Comparison of ENCODE assay signal across 12 mouse cellular contexts in the genomic region with DNA sequence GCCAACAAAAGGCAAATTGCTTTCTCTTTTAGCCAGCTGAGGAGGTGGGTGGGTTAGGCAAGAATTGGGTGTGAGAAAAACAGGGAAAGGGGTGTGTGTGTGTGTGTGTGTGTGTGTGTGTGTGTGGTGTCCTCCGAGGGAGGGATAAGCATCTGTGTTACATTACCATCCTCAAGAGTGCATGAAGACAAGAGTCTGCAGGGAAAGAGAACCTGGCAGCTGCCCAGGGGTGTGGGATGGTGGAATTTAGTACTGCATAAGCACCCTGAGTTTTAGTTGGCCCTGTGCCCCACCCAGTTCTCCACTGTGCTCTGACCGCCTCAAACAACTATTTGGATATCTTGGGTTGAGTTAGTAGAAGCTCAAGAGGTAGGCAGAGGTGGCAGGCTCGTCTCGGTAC. TPM values are rescaled to one million over a fixed set of nuclear protein-coding genes. Genes with fewer than 3 reads are reported as not detected.
DNase-seq lines count a peak whose midpoint lies in the region; ATAC-seq and TF ChIP-seq lines count a peak whose summit lies in the region.
"Had no signal": no experiment of that assay in that cellular context is flagged by ENCODE, and none has a peak within 500 bp of the region (broad histone marks: within the 10 kb centered on the region; RNA-seq: fewer than 3 reads in every experiment).

No protein-coding gene starts in this region.

- ATAC-seq in kidney, embryonic 14.5 days (ENCODE audit: low FRiP score, low TSS enrichment) = no peak
- no peak for ATAC-seq in stomach, embryonic 16.5 days (ENCODE audit: insufficient read depth, low FRiP score)
- ATAC-seq in liver, postnatal 0 days = no peak
- ATAC-seq in forebrain, embryonic 14.5 days = no peak

- no peak for TF ChIP-seq EP300 in liver, postnatal 0 days (IDR thresholded peaks at IDR 0.05; ENCODE audit: low read depth)

- DNase-seq in kidney, postnatal 4 days = peak; percentile 15 to 22
- peak; percentile 84 for DNase-seq in gonadal fat pad, adult 2 months (ENCODE audit: low read depth)
- peak; percentile 64 for DNase-seq in lung, adult 2 months
- DNase-seq in ovary, adult 18-20 months (ENCODE audit: low spot score) = no peak
- DNase-seq in liver, postnatal 0 days = no peak
- no peak for DNase-seq in forebrain, embryonic 14.5 days (ENCODE audit: low spot score)
- DNase-seq: lung, embryonic 14.5 days had no signal

- H3K4me3 ChIP-seq in kidney, embryonic 14.5 days (ENCODE audit: low read length) = no peak overlapping the region
- peak overlapping the region; percentile 43 for H3K4me3 ChIP-seq in lung, adult 2 months (replicated peaks; ENCODE audit: extremely low read depth, low read depth, low read length)
- H3K4me3 ChIP-seq in stomach, embryonic 16.5 days (replicated peaks; ENCODE audit: low read length) = no peak overlapping the region
- H3K4me3 ChIP-seq in liver, postnatal 0 days (ENCODE audit: low read depth, low read length) = no peak overlapping the region
- H3K4me3 ChIP-seq in forebrain, embryonic 14.5 days (ENCODE audit: low read depth, low read length) = no peak overlapping the region
- H3K4me3 ChIP-seq: neural tube, embryonic 12.5 days had no signal

- H3K27ac ChIP-seq in kidney, embryonic 14.5 days (ENCODE audit: low read depth, low read length) = no peak overlapping the region
- H3K27ac ChIP-seq in stomach, embryonic 16.5 days (ENCODE audit: low read length) = peak overlapping the region; percentile 14
- no peak overlapping the region for H3K27ac ChIP-seq in liver, postnatal 0 days (ENCODE audit: low read depth)
- no peak overlapping the region for H3K27ac ChIP-seq in forebrain, embryonic 14.5 days (ENCODE audit: low read depth, low read length)
- H3K27ac ChIP-seq: kidney, postnatal 0 days; neural tube, embryonic 12.5 days had no signal

- WGBS in kidney, embryonic 14.5 days = 69% methylated on average over 4 of the region's 4 CpGs
- 61% methylated on average over 4 of the region's 4 CpGs for WGBS in lung, adult 2 months
- WGBS in stomach, embryonic 16.5 days = 73% methylated on average over 4 of the region's 4 CpGs
- WGBS in liver, postnatal 0 days (ENCODE audit: insufficient replicate concordance) = 70% methylated on average over 4 of the region's 4 CpGs
- 91% methylated on average over 4 of the region's 4 CpGs for WGBS in forebrain, embryonic 14.5 days

- H3K27me3 ChIP-seq in kidney, embryonic 14.5 days (ENCODE audit: control insufficient read depth, insufficient read depth, low read length) = peaks cover 11% of the 10 kb centered on the region; the same call in 1 of the 2 replicates
- no peaks in the 10 kb centered on the region; the same call in 1 of the 2 replicates for H3K27me3 ChIP-seq in stomach, embryonic 16.5 days (ENCODE audit: control insufficient read depth, insufficient read depth, low read length)
- peaks cover 20% of the 10 kb centered on the region for H3K27me3 ChIP-seq in liver, postnatal 0 days (ENCODE audit: insufficient read depth, low read length)
- H3K27me3 ChIP-seq in forebrain, embryonic 14.5 days (replicated peaks; ENCODE audit: control insufficient read depth, insufficient read depth, low read length) = no peaks in the 10 kb centered on the region
- H3K27me3 ChIP-seq: neural tube, embryonic 12.5 days had no signal

- peaks cover 10% of the 10 kb centered on the region; the same call in 1 of the 2 replicates for H3K9me3 ChIP-seq in kidney, embryonic 14.5 days (ENCODE audit: control insufficient read depth, low read length)
- peaks cover 4% of the 10 kb centered on the region; the same call in 1 of the 2 replicates for H3K9me3 ChIP-seq in stomach, embryonic 16.5 days (replicated peaks; ENCODE audit: control insufficient read depth, low read length)
- peaks cover 10% of the 10 kb centered on the region; the same call in 1 of the 2 replicates for H3K9me3 ChIP-seq in liver, postnatal 0 days (ENCODE audit: low read length)
- H3K9me3 ChIP-seq in forebrain, embryonic 14.5 days (replicated peaks; ENCODE audit: control insufficient read depth, low read length) = peaks cover 3% of the 10 kb centered on the region; the same call in 1 of the 2 replicates

- H3K9ac ChIP-seq in kidney, embryonic 14.5 days (ENCODE audit: low read depth, low read length) = no peak overlapping the region
- no peak overlapping the region for H3K9ac ChIP-seq in stomach, embryonic 16.5 days (ENCODE audit: low read length)
- H3K9ac ChIP-seq in liver, postnatal 0 days (replicated peaks) = no peak overlapping the region
- no peak overlapping the region for H3K9ac ChIP-seq in forebrain, embryonic 14.5 days (ENCODE audit: low read length)
- H3K9ac ChIP-seq: lung, embryonic 14.5 days; neural tube, embryonic 12.5 days had no signal

- no peak for TF ChIP-seq CTCF in lung, adult 2 months (IDR thresholded peaks at IDR 0.05; ENCODE audit: insufficient read depth, low read length)
- TF ChIP-seq CTCF in liver, postnatal 0 days (IDR thresholded peaks at IDR 0.05; ENCODE audit: low read depth) = no peak

- TF ChIP-seq POLR2A in lung, adult 2 months (IDR thresholded peaks at IDR 0.05; ENCODE audit: borderline replicate concordance, extremely low read depth, low read depth, low read length) = peak; percentile 33; the same call in 1 of the 2 replicates

- no peaks in the 10 kb centered on the region for H3K4me1 ChIP-seq in kidney, embryonic 14.5 days (ENCODE audit: control insufficient read depth, insufficient read depth, low read length)
- no peaks in the 10 kb centered on the region for H3K4me1 ChIP-seq in lung, adult 2 months (ENCODE audit: control insufficient read depth, insufficient read depth, low read length)
- H3K4me1 ChIP-seq in stomach, embryonic 16.5 days (ENCODE audit: control insufficient read depth, insufficient read depth, low read length) = peaks cover 3% of the 10 kb centered on the region; the same call in 1 of the 2 replicates
- H3K4me1 ChIP-seq in liver, postnatal 0 days (ENCODE audit: insufficient read depth) = no peaks in the 10 kb centered on the region
- peaks cover 12% of the 10 kb centered on the region for H3K4me1 ChIP-seq in forebrain, embryonic 14.5 days (ENCODE audit: control insufficient read depth, insufficient read depth, low read length)

- no peak overlapping the region for H3K4me2 ChIP-seq in kidney, embryonic 14.5 days (replicated peaks; ENCODE audit: low read depth, low read length)
- H3K4me2 ChIP-seq in stomach, embryonic 16.5 days (ENCODE audit: low read depth, low read length) = no peak overlapping the region
- H3K4me2 ChIP-seq in liver, postnatal 0 days (ENCODE audit: low read depth, low read length) = no peak overlapping the region
- no peak overlapping the region for H3K4me2 ChIP-seq in forebrain, embryonic 14.5 days (ENCODE audit: low read length)
- H3K4me2 ChIP-seq: lung, embryonic 14.5 days; neural tube, embryonic 12.5 days had no signal

- no peaks in the 10 kb centered on the region for H3K36me3 ChIP-seq in kidney, embryonic 14.5 days (ENCODE audit: control insufficient read depth, insufficient read depth, low read length)
- no peaks in the 10 kb centered on the region for H3K36me3 ChIP-seq in stomach, embryonic 16.5 days (ENCODE audit: control insufficient read depth, insufficient read depth, low read length)
- H3K36me3 ChIP-seq in liver, postnatal 0 days (replicated peaks; ENCODE audit: insufficient read depth, low read length) = no peaks in the 10 kb centered on the region
- no peaks in the 10 kb centered on the region for H3K36me3 ChIP-seq in forebrain, embryonic 14.5 days (ENCODE audit: control insufficient read depth, insufficient read depth, low read length)
- H3K36me3 ChIP-seq: neural tube, embryonic 12.5 days had no signal

RNA-seq across cellular contexts. Expression of gene Clip4, which starts 12.7 kb away (rescaled TPM):
- 6.7 and 7.4 TPM in 2 replicates for polyA plus RNA-seq in kidney, embryonic 14.5 days (2014; fragmentation: Nextera tagmentation; extraction: Ambion mirVana)
- 2.4 and 4.5 TPM in 2 replicates for polyA plus RNA-seq in gonadal fat pad, adult 2 months (2012; rRNA removed)
- 14.7 and 25.9 TPM in 2 replicates for polyA plus RNA-seq in lung, adult 2 months (2012; rRNA removed)
- polyA plus RNA-seq in stomach, embryonic 16.5 days (2015; fragmentation: Nextera tagmentation; extraction: Ambion mirVana) = 7.1 and 8.5 TPM in 2 replicates
- 0.49 and 0.79 TPM in 2 replicates for polyA plus RNA-seq in liver, postnatal 0 days (2015; fragmentation: Nextera tagmentation; extraction: Ambion mirVana)
- polyA plus RNA-seq in forebrain, embryonic 14.5 days (2014; fragmentation: Nextera tagmentation; extraction: Ambion mirVana) = 6.9 and 8.0 TPM in 2 replicates

RNA-seq across cellular contexts. Expression of gene Pcare, which starts 28.3 kb away (rescaled TPM):
- not detected in 2 replicates for polyA plus RNA-seq in kidney, embryonic 14.5 days (2014; fragmentation: Nextera tagmentation; extraction: Ambion mirVana)
- 0.03 TPM in 1 of 2 replicates, not detected in the other for polyA plus RNA-seq in gonadal fat pad, adult 2 months (2012; rRNA removed)
- polyA plus RNA-seq in lung, adult 2 months (2012; rRNA removed) = 0.02 and 0.03 TPM in 2 replicates
- not detected in 2 replicates for polyA plus RNA-seq in stomach, embryonic 16.5 days (2015; fragmentation: Nextera tagmentation; extraction: Ambion mirVana)
- not detected in 2 replicates for polyA plus RNA-seq in liver, postnatal 0 days (2015; fragmentation: Nextera tagmentation; extraction: Ambion mirVana)
- not detected in 2 replicates for polyA plus RNA-seq in forebrain, embryonic 14.5 days (2014; fragmentation: Nextera tagmentation; extraction: Ambion mirVana)
- polyA plus RNA-seq: kidney, postnatal 0 days; lung, embryonic 14.5 days; neural tube, embryonic 12.5 days; stomach, embryonic 14.5 days had no signal

Comparison
In these comparisons a context has a peak if more than half of its experiments do, and no peak if none do; other contexts are left out.
1. DNase-seq: peak in kidney, postnatal 4 days (2 of 2), gonadal fat pad, adult 2 months (single experiment) and lung, adult 2 months (single experiment); none in ovary, adult 18-20 months (single experiment), liver, postnatal 0 days (single experiment) and forebrain, embryonic 14.5 days (single experiment).